Mouse (Mus musculus) stomach, postnatal 0 days (tissue): ENCODE data around the gene Anapc5. TPM values are rescaled to one million over a fixed set of nuclear protein-coding genes. Genes with fewer than 3 reads are reported as not detected.

Source experiments
- ATAC-seq: fragments of 200-750 bp; cut with Nextera tagmentation; 2 replicates; pipeline ENCODE4 v1.8.0; 2017; ENCODE audit not compliant: low FRiP score, low TSS enrichment
- DNase-seq: peaks from one replicate; pipeline ENCODE4 v3.0.0-alpha.2; 2016; ENCODE audit warnings: low spot score
- H3K27ac ChIP-seq: fragments of 300-500 bp; sonication (generic); replicated peaks from 2 replicates; pipeline ENCODE4 v1.5.1; 2014; ENCODE audit warnings: mild to moderate bottlenecking, control low read depth
- H3K27me3 ChIP-seq: fragments of 300-500 bp; sonication (generic); 2 replicates; pipeline ENCODE4 v1.6.1; 2014; ENCODE audit warnings: low read length; ENCODE audit not compliant: control insufficient read depth, insufficient read depth
- H3K36me3 ChIP-seq: fragments of 300-500 bp; sonication (generic); 2 replicates; pipeline ENCODE4 v1.6.1; 2014; ENCODE audit warnings: low read length, mixed read lengths; ENCODE audit not compliant: control insufficient read depth, insufficient read depth
- H3K4me1 ChIP-seq: fragments of 300-500 bp; sonication (generic); replicated peaks from 2 replicates; pipeline ENCODE4 v1.6.1; 2014; ENCODE audit warnings: antibody characterized with exemption; ENCODE audit not compliant: control insufficient read depth, insufficient read depth
- H3K4me2 ChIP-seq: fragments of 300-500 bp; sonication (generic); replicated peaks from 2 replicates; pipeline ENCODE4 v1.6.1; 2014; ENCODE audit warnings: low read depth, mild to moderate bottlenecking, control low read depth, moderate library complexity
- H3K4me3 ChIP-seq: fragments of 300-500 bp; sonication (generic); 2 replicates; pipeline ENCODE4 v1.5.1; 2014; ENCODE audit warnings: low read depth, low read length, control low read depth
- H3K9ac ChIP-seq: fragments of 300-500 bp; sonication (generic); 2 replicates; pipeline ENCODE4 v1.6.1; 2014; ENCODE audit warnings: mild to moderate bottlenecking, low read length, control low read depth, mixed read lengths
- H3K9me3 ChIP-seq: fragments of 300-500 bp; sonication (generic); 2 replicates; pipeline ENCODE4 v1.6.1; 2016; ENCODE audit warnings: low read length; ENCODE audit not compliant: control insufficient read depth
- CTCF ChIP-seq: IDR thresholded peaks from 2 replicates; pipeline ENCODE4 v1.5.1; 2016; ENCODE audit warnings: antibody characterized with exemption, low read depth, mild to moderate bottlenecking, moderate library complexity
- EP300 ChIP-seq: optimal IDR thresholded peaks from 2 replicates; pipeline ENCODE3; 2016; ENCODE audit warnings: antibody characterized with exemption
- WGBS: fragments of 180-500 bp; shearing (Covaris S2); extraction: QIAGEN DNeasy Blood & Tissue Kit; methylation state at CpG from one replicate; pipeline ENCODE4 v1.1.7; 2014; 5-methylcytosine and 5-hydroxymethylcytosine counted together
- polyA plus RNA-seq: library from polyadenylated mRNA; unstranded; fragments of >200 nt; fragmentation: Nextera tagmentation; extraction: Ambion mirVana; gene quantifications from 2 replicates; pipeline ENCODE4 v1.2.1, GENCODE M21; 2015

Gene Anapc5
- polyA plus RNA-seq, 1 experiment from 2014 or later: 169 TPM

- Histone ChIP-seq H3K27me3 (no peaks in the 10 kb centered on the region), H3K4me1 (no peaks in the 10 kb centered on the region), H3K27ac (no peak overlapping the region), H3K9ac (no peak overlapping the region), H3K4me3 (no peak overlapping the region), H3K36me3 (no peaks in the 10 kb centered on the region), H3K4me2 (no peak overlapping the region), H3K9me3 (no peaks in the 10 kb centered on the region)
- WGBS: 72% methylated on average over 6 of the region's 6 CpGs
- TF ChIP-seq CTCF (no peak), EP300 (no peak)
- ATAC-seq: no peak
- DNase-seq: no peak
Measured at GRCm38 (mm10) chr5:122756144-122756543, 65.0 kb downstream of the Anapc5 start.

DNA sequence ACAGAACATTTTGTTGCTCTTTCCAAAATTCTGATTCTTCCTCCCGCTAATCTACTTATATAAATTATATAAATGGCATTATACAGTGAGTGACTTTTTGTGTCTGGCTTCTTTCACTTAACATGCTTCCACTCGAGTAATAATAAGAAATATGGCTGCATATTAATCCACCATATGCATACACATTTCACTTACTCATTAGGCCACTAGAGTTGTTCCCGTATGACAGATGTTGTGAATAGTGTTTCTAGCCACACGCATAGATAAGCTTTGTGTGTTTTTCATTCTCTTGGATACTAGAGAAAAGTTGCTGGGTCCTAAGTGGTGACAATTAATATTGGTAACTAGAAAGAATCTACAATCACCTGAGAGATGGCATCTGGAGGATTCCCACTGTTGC, 65.5 kb downstream of the Anapc5 start:
- WGBS: 91% methylated on average over 4 of the region's 4 CpGs
- no peaks in the 10 kb centered on the region for H3K36me3 ChIP-seq
- TF ChIP-seq EP300 (no peak), CTCF (no peak)

GRCm38 (mm10) chr5:122754477-122754876, 66.7 kb downstream of the Anapc5 start:
- DNase-seq (no peak), ATAC-seq (no peak)

More for the DNA sequence above, 65.5 kb downstream of the Anapc5 start:
- Histone ChIP-seq H3K27me3 (no peaks in the 10 kb centered on the region), H3K27ac (no peak overlapping the region), H3K4me3 (no peak overlapping the region), H3K4me1 (no peaks in the 10 kb centered on the region), H3K9me3 (no peaks in the 10 kb centered on the region), H3K9ac (no peak overlapping the region), H3K4me2 (no peak overlapping the region)
- ATAC-seq: no peak
- DNase-seq: no peak

GRCm38 (mm10) chr5:122747950-122748349, 73.2 kb downstream of the Anapc5 start:
- DNase-seq (no peak), ATAC-seq (no peak)
- no peak for TF ChIP-seq EP300
- no peak for TF ChIP-seq CTCF
- Histone ChIP-seq H3K27me3 (no peaks in the 10 kb centered on the region), H3K4me3 (no peak overlapping the region), H3K9ac (no peak overlapping the region), H3K27ac (no peak overlapping the region), H3K9me3 (no peaks in the 10 kb centered on the region), H3K4me2 (no peak overlapping the region), H3K36me3 (peaks cover 3% of the 10 kb centered on the region; the same call in 1 of the 2 replicates), H3K4me1 (no peaks in the 10 kb centered on the region)
- WGBS: 69% methylated on average over 7 of the region's 7 CpGs

More at GRCm38 (mm10) chr5:122754477-122754876, 66.7 kb downstream of the Anapc5 start:
- Histone ChIP-seq H3K4me2 (no peak overlapping the region), H3K9ac (no peak overlapping the region), H3K36me3 (no peaks in the 10 kb centered on the region), H3K9me3 (no peaks in the 10 kb centered on the region), H3K27me3 (no peaks in the 10 kb centered on the region), H3K4me3 (no peak overlapping the region), H3K4me1 (no peaks in the 10 kb centered on the region), H3K27ac (no peak overlapping the region)
- WGBS: 74% methylated on average over 16 of the region's 16 CpGs
- TF ChIP-seq CTCF (no peak), EP300 (no peak)

DNA sequence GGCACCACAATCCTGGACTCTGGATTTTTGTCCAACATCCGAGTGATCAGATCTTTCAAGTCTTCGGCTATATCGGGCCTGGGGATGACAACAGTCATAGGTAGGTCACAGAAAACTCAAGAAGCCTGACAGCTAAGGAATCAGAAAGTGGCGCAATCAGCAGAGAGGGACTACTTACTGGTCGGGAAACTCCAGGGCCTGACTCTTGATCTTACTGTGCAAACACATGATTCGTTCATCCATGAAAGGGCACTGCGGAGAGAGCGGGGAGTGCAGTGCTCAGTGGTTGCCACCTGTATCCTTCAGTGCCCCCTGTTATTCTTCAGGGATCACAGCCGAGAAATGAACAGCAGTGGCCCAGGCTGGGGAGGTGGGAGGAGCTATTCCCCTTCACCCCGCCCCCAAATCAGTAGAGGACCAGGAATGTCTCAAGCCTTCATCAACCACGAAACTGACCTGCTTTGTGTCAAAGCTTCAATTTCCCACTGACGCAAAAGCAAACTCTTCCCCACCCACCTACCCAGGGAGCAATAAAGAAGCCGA, 77.2 kb downstream of the Anapc5 start:
- Histone ChIP-seq H3K27ac (no peak overlapping the region), H3K36me3 (peaks cover 7% of the 10 kb centered on the region; the same call in 1 of the 2 replicates), H3K4me1 (no peaks in the 10 kb centered on the region), H3K27me3 (no peaks in the 10 kb centered on the region), H3K9ac (no peak overlapping the region), H3K9me3 (no peaks in the 10 kb centered on the region), H3K4me3 (no peak overlapping the region), H3K4me2 (no peak overlapping the region)
- WGBS: 78% methylated on average over 13 of the region's 13 CpGs
- TF ChIP-seq CTCF (no peak), EP300 (no peak)
- ATAC-seq (no peak), DNase-seq (no peak)

Other genes starting within 250 kb of the Anapc5 start
- 16.3 and 17.4 TPM in 2 replicates for gene Ift81, start 206.8 kb downstream of the Anapc5 start, polyA plus RNA-seq
- gene P2rx7, start 177.4 kb downstream of the Anapc5 start, polyA plus RNA-seq: 2.1 and 2.7 TPM in 2 replicates
- 22.8 and 24.7 TPM in 2 replicates for gene P2rx4, start 113.8 kb downstream of the Anapc5 start, polyA plus RNA-seq
- 16.3 and 16.6 TPM in 2 replicates for gene Camkk2, start 41.9 kb downstream of the Anapc5 start, polyA plus RNA-seq
- 16.9 and 19.1 TPM in 2 replicates for gene Rnf34, start 28.7 kb upstream of the Anapc5 start, polyA plus RNA-seq
- 15.3 and 15.5 TPM in 2 replicates for gene Kdm2b, start 168.5 kb upstream of the Anapc5 start, polyA plus RNA-seq
- gene Orai1, start 193.7 kb upstream of the Anapc5 start, polyA plus RNA-seq: 29.6 TPM in 2 replicates
- 0.41 TPM in 1 of 2 replicates, not detected in the other for gene Morn3, start 225.7 kb upstream of the Anapc5 start, polyA plus RNA-seq
- gene Tmem120b, start 247.1 kb upstream of the Anapc5 start, polyA plus RNA-seq: 8.0 and 9.1 TPM in 2 replicates